Mouse (Mus musculus): ENCODE results near the gene Lzic. TPM values are rescaled to one million over a fixed set of nuclear protein-coding genes. Genes with fewer than 3 reads are reported as not detected.
A peak's percentile ranks its signal among the peaks of the same experiment; 100 is the strongest.

Gene Lzic
- polyA plus RNA-seq, 1 experiment from 2014 or later: 58.5 TPM

- no peaks in the 10 kb centered on the region for H3K9me3 ChIP-seq (replicated peaks; ENCODE audit: control insufficient read depth, low read length)
- H3K9ac ChIP-seq (replicated peaks; ENCODE audit: low read length): peak overlapping the region; percentile 88
- peak overlapping the region; percentile 47 for H3K27ac ChIP-seq (replicated peaks; ENCODE audit: low read depth, low read length)
- DNase-seq (ENCODE audit: low spot score) (no peak), ATAC-seq (replicated peaks; ENCODE audit: insufficient number of reproducible peaks, low FRiP score, low TSS enrichment, low read depth) (peak; percentile 47)
- peak overlapping the region; percentile 91 for H3K4me2 ChIP-seq (ENCODE audit: low read depth, low read length)
- H3K4me3 ChIP-seq (ENCODE audit: low read depth, low read length): peak overlapping the region; percentile 89
- H3K36me3 ChIP-seq (replicated peaks; ENCODE audit: control insufficient read depth, insufficient read depth, low read depth, low read length): no peaks in the 10 kb centered on the region
- no peaks in the 10 kb centered on the region for H3K27me3 ChIP-seq (ENCODE audit: control insufficient read depth, insufficient read depth, low read length)
- H3K4me1 ChIP-seq (ENCODE audit: control insufficient read depth, insufficient read depth, low read length): no peaks in the 10 kb centered on the region; the same call in 1 of the 2 replicates
- 3% methylated on average over 49 of the region's 52 CpGs for WGBS
Observed at GRCm38 (mm10) chr4:149518351-149519220, 33.6 kb downstream of the Lzic start.

GRCm38 (mm10) chr4:149521258-149521657 is 36.2 kb downstream of the Lzic start:
- Histone ChIP-seq H3K9me3 (replicated peaks; ENCODE audit: control insufficient read depth, low read length) (no peaks in the 10 kb centered on the region), H3K4me1 (ENCODE audit: control insufficient read depth, insufficient read depth, low read length) (peaks cover 7% of the 10 kb centered on the region), H3K9ac (replicated peaks; ENCODE audit: low read length) (no peak overlapping the region), H3K4me3 (ENCODE audit: low read depth, low read length) (no peak overlapping the region), H3K36me3 (replicated peaks; ENCODE audit: control insufficient read depth, insufficient read depth, low read depth, low read length) (no peaks in the 10 kb centered on the region), H3K27ac (replicated peaks; ENCODE audit: low read depth, low read length) (no peak overlapping the region), H3K27me3 (ENCODE audit: control insufficient read depth, insufficient read depth, low read length) (no peaks in the 10 kb centered on the region), H3K4me2 (ENCODE audit: low read depth, low read length) (no peak overlapping the region)
- WGBS: 69% methylated on average over 10 of the region's 10 CpGs
- no peak for ATAC-seq (replicated peaks; ENCODE audit: insufficient number of reproducible peaks, low FRiP score, low TSS enrichment, low read depth)
- no peak for DNase-seq (ENCODE audit: low spot score)

- no peak for DNase-seq (ENCODE audit: low spot score)
Observed at GRCm38 (mm10) chr4:149523961-149524360, 38.9 kb downstream of the Lzic start.

GRCm38 (mm10) chr4:149525170-149525569 is 40.1 kb downstream of the Lzic start:
- Histone ChIP-seq H3K4me2 (ENCODE audit: low read depth, low read length) (no peak overlapping the region), H3K9ac (replicated peaks; ENCODE audit: low read length) (no peak overlapping the region), H3K4me1 (ENCODE audit: control insufficient read depth, insufficient read depth, low read length) (peaks cover 8% of the 10 kb centered on the region), H3K9me3 (replicated peaks; ENCODE audit: control insufficient read depth, low read length) (no peaks in the 10 kb centered on the region), H3K27ac (replicated peaks; ENCODE audit: low read depth, low read length) (no peak overlapping the region), H3K4me3 (ENCODE audit: low read depth, low read length) (no peak overlapping the region), H3K36me3 (replicated peaks; ENCODE audit: control insufficient read depth, insufficient read depth, low read depth, low read length) (no peaks in the 10 kb centered on the region), H3K27me3 (ENCODE audit: control insufficient read depth, insufficient read depth, low read length) (no peaks in the 10 kb centered on the region)
- DNase-seq (ENCODE audit: low spot score) (no peak), ATAC-seq (replicated peaks; ENCODE audit: insufficient number of reproducible peaks, low FRiP score, low TSS enrichment, low read depth) (no peak)
- WGBS: 77% methylated on average over 4 of the region's 4 CpGs

More at GRCm38 (mm10) chr4:149523961-149524360, 38.9 kb downstream of the Lzic start:
- 59% methylated on average over 6 of the region's 6 CpGs for WGBS
- Histone ChIP-seq H3K27ac (replicated peaks; ENCODE audit: low read depth, low read length) (no peak overlapping the region), H3K4me1 (ENCODE audit: control insufficient read depth, insufficient read depth, low read length) (peaks cover 8% of the 10 kb centered on the region), H3K36me3 (replicated peaks; ENCODE audit: control insufficient read depth, insufficient read depth, low read depth, low read length) (no peaks in the 10 kb centered on the region), H3K9me3 (replicated peaks; ENCODE audit: control insufficient read depth, low read length) (no peaks in the 10 kb centered on the region), H3K27me3 (ENCODE audit: control insufficient read depth, insufficient read depth, low read length) (no peaks in the 10 kb centered on the region), H3K9ac (replicated peaks; ENCODE audit: low read length) (no peak overlapping the region), H3K4me3 (ENCODE audit: low read depth, low read length) (no peak overlapping the region), H3K4me2 (ENCODE audit: low read depth, low read length) (no peak overlapping the region)
- no peak for ATAC-seq (replicated peaks; ENCODE audit: insufficient number of reproducible peaks, low FRiP score, low TSS enrichment, low read depth)

- Histone ChIP-seq H3K27me3 (ENCODE audit: control insufficient read depth, insufficient read depth, low read length) (no peaks in the 10 kb centered on the region), H3K9me3 (replicated peaks; ENCODE audit: control insufficient read depth, low read length) (no peaks in the 10 kb centered on the region), H3K27ac (replicated peaks; ENCODE audit: low read depth, low read length) (no peak overlapping the region), H3K36me3 (replicated peaks; ENCODE audit: control insufficient read depth, insufficient read depth, low read depth, low read length) (no peaks in the 10 kb centered on the region), H3K4me2 (ENCODE audit: low read depth, low read length) (no peak overlapping the region), H3K4me1 (ENCODE audit: control insufficient read depth, insufficient read depth, low read length) (peaks cover 8% of the 10 kb centered on the region), H3K4me3 (ENCODE audit: low read depth, low read length) (no peak overlapping the region), H3K9ac (replicated peaks; ENCODE audit: low read length) (peak overlapping the region; percentile 25; the same call in 1 of the 2 replicates)
- WGBS: 72% methylated on average over 6 of the region's 6 CpGs
- ATAC-seq (replicated peaks; ENCODE audit: insufficient number of reproducible peaks, low FRiP score, low TSS enrichment, low read depth): no peak
- DNase-seq (ENCODE audit: low spot score): no peak
Observed at GRCm38 (mm10) chr4:149525811-149526210, 40.8 kb downstream of the Lzic start.

- Histone ChIP-seq H3K9me3 (replicated peaks; ENCODE audit: control insufficient read depth, low read length) (no peaks in the 10 kb centered on the region), H3K4me2 (ENCODE audit: low read depth, low read length) (no peak overlapping the region), H3K27me3 (ENCODE audit: control insufficient read depth, insufficient read depth, low read length) (no peaks in the 10 kb centered on the region), H3K4me3 (ENCODE audit: low read depth, low read length) (no peak overlapping the region), H3K36me3 (replicated peaks; ENCODE audit: control insufficient read depth, insufficient read depth, low read depth, low read length) (no peaks in the 10 kb centered on the region), H3K27ac (replicated peaks; ENCODE audit: low read depth, low read length) (no peak overlapping the region), H3K9ac (replicated peaks; ENCODE audit: low read length) (no peak overlapping the region), H3K4me1 (ENCODE audit: control insufficient read depth, insufficient read depth, low read length) (peaks cover 8% of the 10 kb centered on the region)
- ATAC-seq (replicated peaks; ENCODE audit: insufficient number of reproducible peaks, low FRiP score, low TSS enrichment, low read depth) (peak; percentile 24; the same call in 1 of the 2 replicates), DNase-seq (ENCODE audit: low spot score) (peak; percentile 29)
- WGBS: 41% methylated on average over 7 of the region's 7 CpGs
Observed at GRCm38 (mm10) chr4:149526330-149526729, 41.3 kb downstream of the Lzic start.

GRCm38 (mm10) chr4:149527621-149528354 is 42.8 kb downstream of the Lzic start:
- ATAC-seq (replicated peaks; ENCODE audit: insufficient number of reproducible peaks, low FRiP score, low TSS enrichment, low read depth) (no peak), DNase-seq (ENCODE audit: low spot score) (no peak)
- Histone ChIP-seq H3K4me3 (ENCODE audit: low read depth, low read length) (no peak overlapping the region), H3K36me3 (replicated peaks; ENCODE audit: control insufficient read depth, insufficient read depth, low read depth, low read length) (no peaks in the 10 kb centered on the region), H3K27me3 (ENCODE audit: control insufficient read depth, insufficient read depth, low read length) (no peaks in the 10 kb centered on the region), H3K9me3 (replicated peaks; ENCODE audit: control insufficient read depth, low read length) (no peaks in the 10 kb centered on the region), H3K4me1 (ENCODE audit: control insufficient read depth, insufficient read depth, low read length) (peaks cover 8% of the 10 kb centered on the region; the same call in 1 of the 2 replicates), H3K9ac (replicated peaks; ENCODE audit: low read length) (no peak overlapping the region), H3K27ac (replicated peaks; ENCODE audit: low read depth, low read length) (no peak overlapping the region), H3K4me2 (ENCODE audit: low read depth, low read length) (no peak overlapping the region)
- 81% methylated on average over 15 of the region's 15 CpGs for WGBS

- no peaks in the 10 kb centered on the region for H3K27me3 ChIP-seq (ENCODE audit: control insufficient read depth, insufficient read depth, low read length)
- 41% methylated on average over 6 of the region's 6 CpGs for WGBS
- H3K4me1 ChIP-seq (ENCODE audit: control insufficient read depth, insufficient read depth, low read length): peaks cover 8% of the 10 kb centered on the region; the same call in 1 of the 2 replicates
- H3K4me2 ChIP-seq (ENCODE audit: low read depth, low read length): no peak overlapping the region
- DNase-seq (ENCODE audit: low spot score) (no peak), ATAC-seq (replicated peaks; ENCODE audit: insufficient number of reproducible peaks, low FRiP score, low TSS enrichment, low read depth) (no peak)
- H3K27ac ChIP-seq (replicated peaks; ENCODE audit: low read depth, low read length): no peak overlapping the region
- no peaks in the 10 kb centered on the region for H3K36me3 ChIP-seq (replicated peaks; ENCODE audit: control insufficient read depth, insufficient read depth, low read depth, low read length)
- no peaks in the 10 kb centered on the region for H3K9me3 ChIP-seq (replicated peaks; ENCODE audit: control insufficient read depth, low read length)
- H3K9ac ChIP-seq (replicated peaks; ENCODE audit: low read length): no peak overlapping the region
- H3K4me3 ChIP-seq (ENCODE audit: low read depth, low read length): no peak overlapping the region
Observed at GRCm38 (mm10) chr4:149529691-149530090, 44.7 kb downstream of the Lzic start.
